Mouse (Mus musculus): ENCODE measurements around the gene Ptrhd1. TPM values are rescaled to one million over a fixed set of nuclear protein-coding genes. Genes with fewer than 3 reads are reported as not detected.
"Not testable (repeated sequence)": the region's sequence is repeated elsewhere in the genome, so short reads cannot be mapped to it uniquely, and the experiment has no call there.

Gene Ptrhd1
- 1 to 10 TPM; 4.0 to 4.5 TPM for total RNA-seq (2021)
- long read RNA-seq, experiment 1, transcript Ptrhd1-201 (2 exons, 3,840 nt): major isoform, 22 of 29 reads
- long read RNA-seq, experiment 1, partial matches to known transcripts: 0 of 29 reads
- long read RNA-seq, experiment 1, other reads (novel, unspliced or antisense): 7 of 29 reads
- long read RNA-seq, experiment 2, transcript Ptrhd1-201 (2 exons, 3,840 nt): major isoform, 13 of 15 reads
- long read RNA-seq, experiment 2, partial matches to known transcripts: 0 of 15 reads
- long read RNA-seq, experiment 2, other reads (novel, unspliced or antisense): 2 of 15 reads

DNA sequence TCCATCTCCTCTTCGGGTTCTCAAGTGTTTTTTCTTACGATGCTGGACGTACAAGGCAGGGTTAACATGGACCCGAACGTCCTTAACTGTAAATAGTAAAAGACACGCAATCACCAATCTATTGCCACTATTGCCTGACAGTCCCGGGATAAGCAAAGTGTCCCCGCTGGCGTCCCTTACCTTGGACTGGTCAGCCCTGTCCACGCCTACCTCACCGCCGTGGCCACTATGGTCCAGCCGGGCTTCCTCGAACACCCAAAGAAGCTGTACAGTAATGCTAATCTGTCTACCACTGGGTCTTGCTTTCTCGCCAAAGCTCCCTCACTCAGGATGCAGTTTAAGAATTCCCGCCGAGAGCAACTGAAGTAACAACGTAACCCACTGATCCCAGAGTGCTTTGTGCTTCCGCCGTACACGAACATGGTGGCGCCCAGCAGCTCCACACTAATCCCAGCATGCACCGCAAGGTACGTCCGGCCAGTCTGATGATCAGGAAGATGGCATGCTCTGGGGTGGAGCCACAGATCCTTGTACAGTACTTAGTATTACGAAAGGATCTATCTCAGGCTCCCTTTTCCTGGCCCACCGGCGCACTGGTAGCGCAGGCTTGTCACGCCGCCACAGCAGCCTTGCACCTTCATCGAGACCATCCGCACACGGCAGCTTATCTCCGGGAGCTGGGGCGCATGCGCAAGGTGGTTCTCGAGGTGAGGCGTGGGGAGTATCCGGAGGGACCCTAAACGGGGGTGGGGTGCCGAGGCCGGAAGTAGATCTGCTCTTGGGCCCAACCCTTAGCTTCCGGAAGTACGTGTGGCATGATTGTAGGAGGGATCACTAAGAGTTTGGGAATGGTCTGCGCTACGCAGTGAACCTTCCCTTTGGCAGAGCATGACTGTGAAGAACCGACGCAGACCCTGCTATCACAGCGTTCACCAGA, at the start of gene Ptrhd1, which contains the start of gene Cenpo:
Gene Ptrhd1, plus strand, starts transcription at position 456 of the 937 bp plus-strand sequence.
Gene Cenpo, minus strand, starts transcription at position 723 of the 937 bp plus-strand sequence.
- DNase-seq: peak; percentile 94

DNA sequence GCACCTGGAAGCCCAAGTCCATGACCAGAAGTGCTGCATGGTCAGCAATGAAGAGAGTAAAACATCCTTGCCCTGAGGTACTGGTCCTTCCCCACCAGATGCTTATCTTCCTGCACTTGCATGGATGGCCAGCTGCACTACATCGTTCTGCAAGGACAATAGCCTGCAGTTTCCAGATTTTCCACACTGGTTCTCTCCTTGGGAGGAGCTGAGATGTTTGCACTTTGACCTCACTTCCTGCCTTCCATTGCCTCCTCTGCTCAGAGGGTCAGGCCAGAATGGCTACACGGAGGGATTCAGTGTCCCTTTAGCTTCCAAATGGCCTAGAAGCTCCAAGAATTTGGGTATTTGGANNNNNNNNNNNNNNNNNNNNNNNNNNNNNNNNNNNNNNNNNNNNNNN, 49.2 kb upstream of the Ptrhd1 start:
- no peak for DNase-seq

DNA sequence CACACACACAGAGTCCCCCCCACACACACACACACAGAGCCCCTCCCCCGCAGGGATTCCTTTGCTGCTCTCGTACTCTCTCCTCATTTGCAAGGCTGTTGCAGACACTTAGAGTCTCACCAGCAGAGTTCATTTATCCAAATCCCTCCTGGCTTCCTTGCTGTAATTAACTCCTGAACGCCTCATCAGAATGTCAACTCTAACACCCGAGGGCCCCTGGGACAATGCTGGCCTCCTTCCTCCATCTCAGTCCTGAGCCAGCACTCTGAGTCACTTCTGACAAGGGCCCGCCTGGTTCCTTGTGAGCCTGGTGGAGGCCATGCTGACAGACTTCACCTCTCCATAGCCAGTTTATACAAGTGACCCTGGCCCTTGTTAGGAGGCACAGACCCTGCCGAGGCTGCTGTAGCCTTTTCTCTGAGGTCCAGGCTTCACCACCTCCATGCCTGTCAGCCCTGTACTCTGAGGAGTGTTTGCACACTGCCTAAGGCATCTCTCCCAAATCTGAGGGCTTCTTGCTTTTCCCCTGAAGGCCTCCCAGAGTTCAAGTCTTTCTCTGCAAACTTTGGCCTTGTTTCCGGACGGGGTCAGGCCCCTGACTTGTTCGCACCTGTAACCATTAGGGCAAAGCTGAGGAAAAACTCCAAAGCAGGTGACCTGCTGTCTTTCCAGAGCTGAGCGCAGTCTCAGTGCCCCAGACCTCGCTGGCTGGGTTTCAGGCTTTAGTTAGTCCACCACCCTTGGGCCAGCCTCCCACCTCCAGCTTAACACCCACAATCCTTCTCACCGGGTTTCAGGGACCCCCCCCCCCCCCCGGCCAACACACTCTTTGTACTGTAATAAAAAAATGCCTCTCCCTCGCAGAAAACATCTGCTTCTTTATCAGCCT, 45.4 kb upstream of the Ptrhd1 start:
- peak; percentile 69 for DNase-seq

DNA sequence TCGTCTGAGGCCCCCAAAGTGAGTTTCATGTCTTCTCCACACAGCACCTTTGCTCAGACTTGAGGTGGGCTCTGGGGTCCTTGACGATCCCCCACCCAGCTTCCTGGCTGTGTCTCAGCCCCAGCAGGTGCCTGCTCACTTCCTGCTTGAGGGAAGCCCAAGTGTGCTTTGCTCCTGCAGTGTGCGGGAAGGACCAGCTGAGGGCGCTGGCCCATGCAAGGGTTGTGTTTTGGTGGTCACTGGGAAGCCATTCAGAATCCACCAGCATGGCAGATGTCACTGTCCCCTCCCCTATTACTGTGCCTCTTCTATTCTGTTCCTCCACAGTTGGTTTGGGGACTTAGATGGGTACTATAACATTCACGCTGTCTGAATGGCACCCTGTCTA, 44.8 kb upstream of the Ptrhd1 start:
- DNase-seq: no peak

DNA sequence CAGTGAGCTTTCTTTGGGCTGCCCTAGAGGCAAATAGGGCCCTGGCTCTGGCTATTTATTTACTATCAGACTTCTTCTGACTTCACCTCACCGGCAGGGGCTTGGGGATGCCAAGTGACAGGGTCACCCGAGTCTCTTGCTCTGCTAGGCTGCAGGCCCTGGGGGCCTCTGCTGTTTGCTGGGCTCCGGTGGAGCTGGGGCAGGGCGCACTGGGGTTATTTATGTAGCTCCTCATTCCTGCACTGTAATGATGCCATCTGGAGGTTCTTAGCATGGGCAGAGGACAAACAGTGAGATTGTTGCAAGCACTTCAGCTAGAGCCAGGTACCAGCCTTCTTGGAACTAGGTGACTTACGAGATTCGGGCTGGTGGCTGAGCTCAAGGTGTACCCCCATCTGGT, 41.3 kb upstream of the Ptrhd1 start:
- no peak for DNase-seq

DNA sequence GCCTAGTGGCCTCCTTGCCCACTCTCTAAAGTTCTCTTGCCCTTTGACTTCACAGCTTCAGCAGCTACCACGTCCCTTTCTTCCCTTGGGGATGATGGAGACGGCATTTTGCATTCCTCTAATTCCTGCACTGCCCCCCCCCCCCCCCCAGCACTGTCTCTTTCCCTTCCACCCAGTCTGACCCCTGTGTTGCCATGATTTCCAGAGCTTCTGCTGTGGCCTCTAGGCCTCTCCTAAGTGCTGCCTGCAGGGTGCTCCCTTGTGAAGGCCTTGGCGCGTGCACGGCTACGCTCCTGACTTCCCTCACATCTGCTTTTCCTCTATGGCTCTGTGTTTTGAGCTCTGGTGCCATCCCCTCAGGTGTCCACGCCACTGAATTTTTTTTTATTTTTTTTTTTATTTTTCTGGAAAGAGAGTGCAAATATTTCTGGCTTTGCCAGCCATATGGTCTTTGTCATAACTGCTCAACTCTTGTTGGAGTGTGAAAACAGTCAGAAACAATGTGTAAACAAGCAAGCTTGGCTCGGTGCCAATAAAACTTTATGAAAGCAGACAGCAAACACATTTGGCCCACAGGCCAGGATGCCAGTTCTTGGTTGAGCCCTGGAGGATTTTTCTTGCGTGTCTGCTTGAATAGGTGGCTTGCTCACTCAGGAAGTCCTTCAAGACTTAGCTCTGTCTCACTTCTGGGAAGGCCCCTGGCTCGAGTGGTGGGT, 40.6 kb upstream of the Ptrhd1 start:
- DNase-seq: no peak

DNA sequence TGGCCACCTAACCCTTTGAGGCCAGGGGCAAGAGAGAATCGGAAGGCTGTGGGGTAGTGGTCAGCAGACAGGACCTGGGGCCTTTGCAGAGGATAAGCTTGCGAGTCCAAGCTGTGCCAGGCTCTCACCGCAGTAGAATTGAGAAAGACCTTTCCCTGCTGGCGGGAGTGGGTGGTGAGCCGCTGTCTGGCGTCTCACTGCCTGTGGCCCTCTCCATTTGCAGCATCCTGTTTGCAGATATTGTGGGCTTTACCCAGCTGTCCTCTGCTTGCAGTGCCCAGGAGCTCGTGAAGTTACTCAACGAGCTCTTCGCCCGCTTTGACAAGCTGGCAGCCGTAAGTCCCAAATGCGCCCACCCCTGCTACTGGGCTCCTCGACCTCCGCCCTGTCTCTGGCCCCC, 39.2 kb upstream of the Ptrhd1 start:
- DNase-seq: no peak

DNA sequence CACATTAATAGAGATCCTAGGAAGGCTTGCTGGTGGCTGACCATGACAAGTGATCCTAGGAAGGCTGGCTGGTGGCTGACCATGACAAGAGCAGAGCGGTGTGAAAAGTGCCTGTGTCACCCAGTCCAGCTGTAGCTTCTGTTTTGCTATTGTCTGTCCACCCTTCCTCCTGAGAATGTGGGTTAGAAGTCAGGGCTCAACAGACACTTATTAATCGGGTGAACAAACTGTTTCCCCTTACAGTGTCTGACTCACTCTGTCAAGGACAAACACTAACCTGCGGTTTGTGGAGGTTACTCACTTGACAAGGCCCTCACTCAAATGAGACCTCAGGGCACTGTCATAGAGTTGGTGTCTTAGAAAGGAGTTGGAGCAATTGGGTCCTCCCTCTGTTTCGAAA, 35.1 kb upstream of the Ptrhd1 start:
- no peak for DNase-seq

DNA sequence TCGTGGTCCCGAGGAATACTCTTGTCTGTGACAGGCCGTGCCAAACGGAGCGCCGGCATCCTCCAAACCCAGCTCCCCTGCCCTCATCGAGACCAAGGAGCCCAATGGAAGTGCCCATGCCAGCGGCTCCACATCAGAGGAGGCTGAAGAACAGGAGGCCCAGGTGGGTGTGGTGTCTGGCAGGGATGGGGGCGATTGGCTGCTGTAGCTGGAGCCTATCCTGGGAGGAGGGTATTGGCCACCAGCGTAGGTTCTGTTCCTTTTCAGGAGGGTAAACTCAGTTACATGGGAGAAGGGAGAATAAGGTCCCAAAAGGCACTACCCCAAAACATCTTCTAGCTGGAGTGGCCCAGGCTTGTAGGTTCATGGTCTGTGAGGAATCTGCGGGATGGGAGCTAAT, 34.6 kb upstream of the Ptrhd1 start:
- no peak for DNase-seq

DNA sequence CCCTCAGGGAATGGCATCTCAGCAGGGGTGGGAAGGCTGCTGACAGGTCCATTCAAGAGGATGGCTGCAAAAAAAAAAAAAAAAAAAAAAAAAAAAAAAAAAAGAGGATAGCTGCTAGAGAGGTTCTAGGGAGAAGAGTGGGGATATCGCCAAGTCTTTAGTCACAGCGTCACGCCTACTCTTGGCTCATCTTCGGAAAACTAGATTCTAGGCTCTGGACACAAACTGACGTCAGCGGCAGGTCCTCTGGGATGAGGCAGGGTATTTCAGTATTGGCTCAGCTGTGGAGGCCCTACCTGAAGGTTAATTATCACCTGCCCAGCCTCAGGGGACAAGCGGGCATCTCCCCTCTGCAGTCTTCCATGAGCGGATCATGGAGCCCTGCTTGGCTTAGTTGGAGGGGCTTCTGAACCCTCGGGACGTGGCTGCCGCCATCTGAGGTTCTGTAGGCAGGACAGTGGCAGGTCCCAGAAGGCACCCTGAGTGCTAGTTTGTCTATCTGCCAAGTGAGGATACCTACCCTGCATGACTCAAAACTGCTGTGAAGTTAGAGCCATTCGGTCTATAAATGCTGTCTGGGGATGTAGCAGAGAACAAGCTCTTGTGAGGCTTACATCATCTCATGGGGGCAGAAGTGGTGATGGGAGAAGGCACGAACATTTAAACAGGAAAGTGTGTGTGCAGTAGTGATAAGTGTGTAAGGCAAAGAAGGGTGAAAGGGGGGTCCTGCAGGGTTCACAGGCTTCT, 32.2 kb upstream of the Ptrhd1 start:
- peak; percentile 54 for DNase-seq

DNA sequence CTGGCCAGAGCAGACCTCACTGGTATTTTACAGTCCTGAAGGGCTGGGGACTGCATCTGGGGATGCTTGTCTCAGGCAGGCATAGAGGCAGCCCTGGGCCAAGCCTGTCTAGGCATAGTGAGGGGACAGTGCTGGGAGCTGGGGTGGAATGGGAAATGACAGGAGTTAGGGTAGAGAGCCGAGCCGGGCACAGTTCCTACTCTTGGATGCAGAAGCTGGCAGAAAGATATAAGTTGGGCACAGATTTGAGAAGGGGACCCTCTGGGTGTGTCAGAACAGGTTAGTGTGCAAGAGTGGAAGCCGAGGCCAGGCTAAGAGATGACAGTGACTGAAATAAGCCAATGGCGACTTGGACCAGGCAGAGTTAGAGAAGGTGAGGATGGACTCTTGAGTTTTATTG, 31.6 kb upstream of the Ptrhd1 start:
- no peak for DNase-seq

DNA sequence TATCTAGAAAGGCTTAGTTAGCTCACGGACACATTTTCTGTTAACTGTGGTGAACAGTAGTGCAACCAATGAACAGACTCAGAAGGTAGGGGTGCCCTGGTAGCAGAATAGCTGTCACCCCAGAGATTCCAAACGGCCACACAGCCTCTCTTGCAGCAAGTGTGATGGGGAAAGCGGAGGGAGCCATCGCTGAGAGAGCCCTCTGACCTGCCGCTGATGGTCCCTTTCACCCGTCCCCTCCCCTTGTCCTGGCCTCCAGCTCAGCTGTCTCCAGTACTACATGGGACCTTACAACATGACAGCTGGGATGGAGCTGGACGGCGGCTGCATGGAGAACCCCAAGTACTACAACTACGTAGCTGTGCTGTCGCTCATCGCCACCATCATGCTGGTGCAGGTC, 27.7 kb upstream of the Ptrhd1 start:
- DNase-seq: no peak

DNA sequence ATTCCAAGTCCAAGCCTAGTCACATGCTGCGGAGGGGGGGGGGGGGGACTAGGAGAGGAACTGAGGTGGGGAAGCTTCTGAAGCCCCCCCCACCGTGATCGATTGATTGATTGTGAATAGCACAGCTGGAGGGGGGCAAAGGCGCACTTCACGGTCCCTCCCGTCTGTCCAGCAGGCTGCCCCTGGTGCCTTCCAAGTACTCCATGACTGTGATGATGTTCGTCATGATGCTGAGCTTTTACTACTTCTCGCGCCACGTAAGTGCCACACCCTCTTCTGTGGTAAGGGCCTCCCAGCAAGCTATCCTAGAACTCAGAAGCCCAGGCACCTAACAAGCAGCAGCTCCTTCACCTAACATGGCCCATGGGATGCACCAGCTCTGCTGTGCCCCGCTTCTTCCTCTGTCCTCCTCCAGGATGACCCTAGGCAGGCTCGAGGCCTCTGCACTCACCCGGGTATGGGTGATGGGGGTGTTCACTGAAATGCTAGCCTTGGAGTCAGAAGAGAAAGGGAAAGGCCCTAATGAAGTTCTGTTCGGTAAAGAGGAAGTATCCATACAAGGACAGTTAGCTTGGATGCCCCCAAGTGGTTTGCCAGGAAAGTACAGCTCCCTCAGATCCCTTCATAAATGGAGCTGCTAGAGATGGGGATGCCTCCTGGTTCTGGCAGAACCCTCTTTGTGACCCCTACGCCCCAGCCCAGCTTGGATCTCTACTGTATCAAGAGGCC, 25.3 kb upstream of the Ptrhd1 start:
- no peak for DNase-seq

DNA sequence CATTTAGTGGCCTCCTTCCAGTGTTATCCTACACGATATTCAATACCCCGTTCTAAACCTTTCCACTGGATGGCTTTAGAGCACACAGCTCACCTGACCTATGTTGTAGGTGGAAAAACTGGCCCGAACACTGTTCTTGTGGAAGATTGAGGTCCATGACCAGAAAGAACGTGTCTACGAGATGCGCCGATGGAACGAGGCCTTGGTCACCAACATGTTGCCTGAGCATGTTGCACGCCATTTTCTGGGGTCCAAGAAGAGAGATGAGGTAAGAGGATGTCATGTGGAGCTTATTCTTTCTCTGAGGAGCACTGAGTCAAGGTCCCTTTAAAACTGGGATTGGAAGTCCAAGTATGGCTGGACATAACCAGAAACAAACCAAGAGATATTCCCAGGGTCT, 24.6 kb upstream of the Ptrhd1 start:
- no peak for DNase-seq

DNA sequence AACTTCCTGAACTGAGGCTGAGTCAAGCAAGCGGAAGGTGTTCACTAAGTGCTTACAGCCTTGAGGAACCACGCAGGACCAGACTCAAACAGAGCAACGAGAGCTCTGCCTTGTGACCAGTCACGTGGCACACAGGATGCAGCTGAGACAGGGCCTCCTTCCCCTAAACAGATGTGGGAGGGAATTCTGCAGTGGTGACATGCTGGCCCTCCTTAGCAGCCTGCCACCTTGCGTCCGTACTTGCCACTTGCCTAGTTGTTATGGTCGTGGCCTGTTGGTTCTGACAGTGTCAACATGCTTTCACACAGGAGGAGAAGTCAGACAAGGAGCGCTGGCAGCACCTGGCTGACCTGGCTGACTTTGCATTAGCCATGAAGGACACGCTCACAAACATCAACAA, 22.7 kb upstream of the Ptrhd1 start:
- DNase-seq: no peak

DNA sequence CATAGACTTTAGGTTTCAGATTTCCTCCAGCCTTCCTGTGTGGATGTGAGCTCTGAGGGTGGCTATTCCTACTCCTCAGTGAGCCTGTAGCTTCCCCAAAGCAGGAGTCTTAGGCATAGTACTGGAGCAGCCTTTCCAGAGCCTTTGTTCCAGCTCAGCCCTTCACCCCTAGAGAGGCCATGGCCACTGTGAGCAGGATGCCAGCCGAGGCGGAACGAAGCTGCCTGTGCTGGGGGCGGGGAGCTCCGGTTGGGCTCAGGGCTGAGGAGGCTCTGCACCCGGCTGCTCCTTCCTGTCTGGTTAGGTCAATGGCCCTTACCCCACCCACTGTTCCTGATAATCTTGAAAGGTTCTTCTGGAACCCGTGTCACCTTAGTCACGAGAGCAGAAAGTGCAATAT, 20.9 kb upstream of the Ptrhd1 start:
- no peak for DNase-seq

DNA sequence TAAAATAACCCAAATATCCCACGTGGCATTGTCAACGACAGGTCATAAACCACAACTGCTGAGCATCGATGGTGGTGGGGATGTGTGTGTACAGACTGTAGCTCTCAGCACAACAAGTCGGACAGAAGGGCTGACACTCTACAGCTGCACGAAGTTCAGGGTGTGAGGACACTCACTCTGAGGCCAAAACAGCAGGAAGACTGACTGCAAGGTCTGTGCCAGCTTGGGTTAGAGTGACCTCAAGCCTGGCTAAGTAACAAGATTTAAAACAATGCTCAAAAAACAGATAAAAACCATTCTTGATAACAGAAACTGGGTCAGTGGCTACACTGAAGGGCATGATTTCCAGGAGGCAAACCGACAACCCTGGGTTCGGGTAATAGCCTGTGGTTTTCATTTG, 3.7 kb upstream of the Ptrhd1 start:
- no peak for DNase-seq

DNA sequence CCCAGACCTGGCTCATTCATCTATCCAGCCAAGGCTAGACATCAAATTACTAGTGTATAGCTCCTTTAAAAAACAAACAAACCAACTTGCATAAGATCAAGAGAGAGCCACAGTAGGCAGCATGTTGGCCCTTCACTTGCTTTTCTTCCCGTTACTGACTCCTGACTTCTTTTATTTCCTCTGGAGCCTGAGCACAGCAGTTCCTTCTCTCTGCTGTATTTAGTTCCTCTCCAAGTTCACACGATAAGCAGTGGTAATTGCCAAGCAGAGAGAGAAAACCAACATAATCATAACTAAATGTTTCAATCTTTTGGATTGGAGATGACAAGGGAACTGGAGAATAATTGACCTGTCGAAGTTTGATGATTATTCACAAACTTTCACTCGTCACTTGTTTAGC, 1.1 kb upstream of the Ptrhd1 start:
- DNase-seq: no peak

DNA sequence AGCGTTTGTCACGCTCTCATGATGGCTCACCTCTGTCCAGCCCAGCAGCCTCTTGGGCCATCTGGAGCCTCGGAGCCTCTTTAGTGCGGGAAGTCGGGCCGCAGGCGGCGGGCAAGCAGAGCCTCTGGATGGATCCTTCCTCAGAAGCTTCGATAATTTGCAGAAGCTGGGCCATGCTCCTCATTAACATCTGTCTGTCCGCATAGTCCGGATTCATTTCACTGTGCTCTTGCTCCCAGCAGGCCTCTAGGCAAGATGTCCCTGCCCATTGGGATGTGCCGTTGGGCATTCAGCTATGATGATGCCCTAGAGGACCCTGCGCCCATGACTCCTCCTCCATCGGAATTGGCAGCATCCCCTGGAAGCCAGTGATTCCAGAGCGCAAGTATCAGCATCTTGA, 3.7 kb downstream of the Ptrhd1 start:
- DNase-seq: no peak

DNA sequence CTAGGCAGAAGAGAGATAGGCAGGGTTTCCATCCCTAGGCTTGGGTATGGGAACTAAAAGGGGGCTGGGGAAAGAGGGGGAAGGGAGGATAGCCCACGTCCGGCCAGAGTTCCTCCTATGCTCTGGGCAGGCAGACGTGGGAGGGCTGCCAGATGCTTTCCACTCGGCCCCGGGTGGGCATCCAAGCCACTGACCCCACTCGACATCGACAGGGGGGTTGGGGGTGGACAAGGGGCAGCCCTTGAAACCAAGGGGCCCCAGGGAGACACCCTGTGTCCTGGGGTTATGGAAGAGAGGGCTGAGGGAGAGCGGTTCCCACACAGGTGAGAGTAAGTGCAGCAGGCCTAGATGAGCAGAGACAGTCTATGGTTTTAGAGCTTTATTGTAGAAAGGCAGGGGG, 6.5 kb downstream of the Ptrhd1 start:
- not testable (repeated sequence) for DNase-seq
